Mouse (Mus musculus) activated CD4-positive, CD25-positive, alpha-beta regulatory T cell, adult 4 months (primary cell): ENCODE measurements around the gene Exoc3l. TPM values are rescaled to one million over a fixed set of nuclear protein-coding genes. Genes with fewer than 3 reads are reported as not detected.

Experiments used
- ATAC-seq: one replicate; pipeline ENCODE4 v1.8.0; 2017
- polyA plus RNA-seq, 2 experiments: library from polyadenylated mRNA; unstranded; fragments of 100-300 nt; shearing (Covaris generic); gene quantifications; one replicate each; pipeline ENCODE4 v1.2.1; 2017

Gene Exoc3l
- 1 to 10 TPM in 1 of 2 experiments, under 1 TPM in 1; 0.54 to 2.0 TPM for polyA plus RNA-seq

DNA sequence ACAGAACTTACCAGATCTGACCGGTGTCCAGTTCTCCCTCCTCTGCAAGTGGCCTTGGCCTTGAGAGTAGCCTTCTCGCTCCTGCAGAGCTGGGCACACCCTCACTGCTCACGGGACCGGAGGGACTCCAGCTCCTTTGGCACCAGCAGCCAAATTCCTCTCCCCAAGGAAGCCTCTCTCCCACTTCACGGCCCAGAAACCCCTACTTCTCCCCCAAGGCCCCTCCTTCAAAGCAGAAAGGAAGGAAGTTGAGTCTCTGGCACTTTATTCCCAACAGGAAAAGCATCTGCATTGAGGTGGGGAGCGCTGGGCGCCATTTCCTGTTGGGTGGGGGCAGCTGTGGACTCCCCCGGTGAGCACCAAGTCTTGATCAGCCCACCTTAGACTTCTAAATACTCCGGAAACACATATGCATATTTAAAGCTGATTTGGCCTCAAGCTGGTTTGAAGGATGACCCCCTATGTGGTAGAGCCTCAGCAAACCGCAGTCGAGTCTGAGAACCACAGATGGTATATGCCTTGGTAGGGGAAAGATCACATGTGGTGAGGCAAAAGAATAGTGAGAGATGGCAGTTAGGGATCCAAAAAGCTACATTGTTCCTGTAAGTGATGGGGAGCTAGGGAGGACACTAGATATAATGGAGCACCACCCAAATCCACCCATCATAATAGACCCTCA lies at the start of gene Exoc3l:
TSS of gene Exoc3l (minus strand) at position 207 of the 679 bp plus-strand sequence.
- no peak for ATAC-seq

DNA sequence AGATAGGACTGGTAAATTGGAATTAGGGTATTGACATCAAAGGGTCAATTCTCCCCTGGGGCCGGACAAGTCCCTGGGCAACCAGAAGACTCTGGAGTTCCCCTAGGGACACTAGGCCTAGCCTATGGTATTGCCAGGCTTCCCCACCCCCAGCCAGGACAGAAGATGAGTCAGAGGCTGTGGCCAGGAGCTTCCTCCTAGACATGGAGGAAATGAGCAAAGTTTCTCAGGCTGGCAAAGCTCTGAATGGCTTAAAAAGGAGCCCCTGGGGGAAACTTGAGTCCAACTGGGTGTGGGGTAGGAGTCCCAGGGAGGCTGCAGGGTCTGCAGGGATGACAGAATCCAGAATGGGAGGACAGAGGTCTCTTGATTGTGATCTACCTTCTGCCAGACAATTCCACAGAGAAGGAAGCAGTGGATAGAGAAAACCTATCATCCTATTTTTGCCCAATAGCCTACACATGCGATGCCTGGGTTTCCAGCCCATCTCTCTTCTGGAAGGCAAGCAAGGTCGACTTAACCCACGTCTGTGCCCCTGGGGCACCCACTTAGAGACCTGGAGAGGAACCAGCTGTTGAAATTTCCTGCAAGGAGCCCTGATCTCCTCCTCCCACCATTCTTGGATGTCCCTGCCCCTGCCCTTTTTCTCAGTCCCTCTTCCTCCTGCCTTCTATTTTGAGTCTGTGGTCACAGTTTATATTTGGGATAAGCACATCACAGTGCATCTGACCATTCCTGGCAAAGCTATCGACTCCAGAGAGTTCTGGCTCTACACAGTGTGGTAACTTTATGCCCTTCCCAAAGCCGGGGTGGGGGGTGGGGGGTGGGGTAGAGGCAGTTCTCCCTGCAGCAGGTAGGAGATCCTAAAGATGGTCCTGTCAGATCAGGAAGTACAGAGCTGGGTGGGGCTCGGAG lies 49.4 kb upstream of the Exoc3l start:
- ATAC-seq = no peak

DNA sequence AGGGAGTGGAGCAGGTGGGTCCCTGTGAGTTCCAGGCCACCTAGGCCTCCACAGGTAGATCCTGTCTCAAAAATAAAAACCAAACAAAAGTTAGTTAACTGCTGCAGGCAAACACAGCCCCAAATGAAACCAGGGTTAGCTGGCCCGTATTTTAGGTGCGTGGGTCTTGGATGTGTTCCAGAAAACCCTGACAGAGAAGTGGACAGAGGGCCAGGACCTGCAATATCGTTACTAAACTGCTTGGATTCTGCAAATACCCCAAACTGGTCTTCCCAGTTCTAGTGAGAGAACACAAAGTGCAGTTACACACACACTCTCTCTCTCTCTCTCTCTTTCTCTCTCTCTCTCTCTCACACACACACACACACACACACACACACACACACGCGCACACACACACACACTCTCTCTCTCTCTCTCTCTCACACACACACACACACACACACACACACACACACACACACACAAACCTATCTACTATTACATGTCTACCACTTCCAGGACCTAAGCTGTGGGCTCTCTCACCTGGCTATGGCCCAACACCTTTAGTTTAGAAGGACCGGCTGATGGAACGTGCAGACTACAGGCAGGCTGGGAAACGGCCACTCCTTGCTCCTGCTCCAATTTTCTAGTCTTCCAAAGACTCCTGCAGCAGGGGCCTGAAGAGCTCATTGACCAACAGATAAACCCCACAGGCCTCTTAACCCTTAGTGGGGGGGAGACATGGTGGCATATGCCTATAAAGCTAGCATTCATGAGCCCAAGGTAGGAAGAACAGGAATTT lies 48.1 kb upstream of the Exoc3l start:
- no peak for ATAC-seq

DNA sequence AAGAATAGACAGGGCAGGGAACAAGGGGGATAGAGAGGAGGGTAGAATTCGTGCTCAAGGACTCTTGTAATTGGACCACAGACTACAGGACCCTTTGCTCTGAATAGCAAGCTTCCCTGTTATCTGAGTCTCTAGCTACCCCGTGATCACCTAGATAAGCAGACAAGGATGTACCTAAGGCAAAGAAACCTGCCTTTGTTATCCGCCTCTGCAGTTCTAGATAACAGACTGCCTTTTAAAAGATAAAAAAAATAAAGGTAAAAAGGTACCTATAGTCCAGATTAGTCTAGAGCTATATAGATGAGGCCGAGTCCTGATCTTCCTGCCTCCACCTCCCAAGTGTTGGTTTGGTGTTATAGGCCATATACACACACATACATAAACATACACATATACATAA lies 46.9 kb upstream of the Exoc3l start:
- ATAC-seq = no peak

DNA sequence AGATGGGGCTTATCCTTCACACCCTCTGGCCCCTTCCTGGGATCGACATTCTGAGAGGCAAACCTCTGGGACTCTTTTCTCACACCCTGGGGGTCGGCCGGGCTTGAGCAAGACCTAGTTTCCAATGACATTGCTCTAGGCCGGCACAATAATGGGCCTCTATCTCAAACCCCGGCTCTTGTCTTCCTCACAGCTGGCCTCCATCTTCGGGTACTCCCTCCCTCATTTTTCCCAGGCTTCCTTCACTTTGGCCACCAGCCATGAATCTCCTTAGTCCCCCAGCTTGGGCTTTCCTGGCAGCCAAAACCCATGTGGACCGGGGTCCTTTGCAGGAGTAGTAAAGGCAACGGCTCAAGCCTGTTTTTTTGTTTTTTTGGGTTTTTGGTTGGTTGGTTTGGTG lies 45.5 kb upstream of the Exoc3l start:
- ATAC-seq = no peak

DNA sequence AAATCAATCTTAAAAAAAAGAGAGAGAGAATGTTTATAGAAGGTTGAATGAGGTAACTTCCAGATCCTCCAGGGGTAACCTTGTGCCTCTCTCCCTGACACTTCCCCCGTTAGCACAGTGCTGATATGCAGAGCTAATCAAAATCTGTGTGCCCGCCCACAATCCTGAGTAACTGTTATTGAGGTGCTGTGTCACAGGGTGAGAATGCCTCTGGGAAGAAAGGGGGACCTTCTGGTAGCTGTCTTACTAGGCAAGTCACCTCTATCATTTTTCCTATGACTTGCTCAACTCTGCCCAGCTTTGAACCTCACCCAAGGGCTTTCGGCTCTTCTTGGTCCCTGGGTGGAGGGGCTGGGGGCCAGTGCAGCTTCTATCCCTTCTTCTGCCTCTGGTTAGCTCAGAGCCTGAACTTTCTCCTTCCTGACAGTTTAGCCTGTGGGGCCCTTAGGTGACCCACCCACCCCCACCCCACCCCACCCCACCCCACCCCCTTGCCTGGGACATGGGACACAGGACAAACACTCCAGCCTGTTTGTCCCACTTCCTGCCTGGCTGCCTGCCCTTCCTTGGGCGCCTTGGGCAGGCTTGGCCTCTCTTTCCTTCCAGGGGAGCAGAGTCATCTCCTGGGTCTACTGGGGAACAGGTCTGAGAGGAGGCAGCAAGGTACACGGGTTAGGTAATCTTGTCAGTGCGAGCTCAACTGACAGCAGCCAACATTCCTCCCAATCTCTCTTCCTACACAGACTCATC lies 44.2 kb upstream of the Exoc3l start:
- no peak for ATAC-seq

DNA sequence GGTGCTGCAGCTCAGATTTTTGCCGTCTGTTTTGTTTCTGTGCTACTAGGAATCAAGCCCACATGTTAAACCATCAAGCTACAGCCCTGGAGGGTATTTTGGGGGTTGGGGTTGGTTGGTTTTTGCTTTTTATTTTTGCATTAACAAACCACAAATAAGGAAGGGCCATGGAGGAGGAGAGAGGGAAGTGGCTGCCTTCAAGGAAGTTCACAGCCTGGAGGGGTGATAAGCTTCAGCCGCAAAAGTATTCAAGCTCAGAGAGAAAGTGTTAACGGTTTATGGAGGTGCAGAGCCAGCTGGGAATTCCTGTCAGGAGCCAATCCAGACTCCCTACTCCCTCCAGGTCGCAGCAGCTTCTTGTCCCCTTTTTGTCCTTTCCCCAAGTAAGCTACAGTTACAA lies 43.1 kb upstream of the Exoc3l start:
- no peak for ATAC-seq

DNA sequence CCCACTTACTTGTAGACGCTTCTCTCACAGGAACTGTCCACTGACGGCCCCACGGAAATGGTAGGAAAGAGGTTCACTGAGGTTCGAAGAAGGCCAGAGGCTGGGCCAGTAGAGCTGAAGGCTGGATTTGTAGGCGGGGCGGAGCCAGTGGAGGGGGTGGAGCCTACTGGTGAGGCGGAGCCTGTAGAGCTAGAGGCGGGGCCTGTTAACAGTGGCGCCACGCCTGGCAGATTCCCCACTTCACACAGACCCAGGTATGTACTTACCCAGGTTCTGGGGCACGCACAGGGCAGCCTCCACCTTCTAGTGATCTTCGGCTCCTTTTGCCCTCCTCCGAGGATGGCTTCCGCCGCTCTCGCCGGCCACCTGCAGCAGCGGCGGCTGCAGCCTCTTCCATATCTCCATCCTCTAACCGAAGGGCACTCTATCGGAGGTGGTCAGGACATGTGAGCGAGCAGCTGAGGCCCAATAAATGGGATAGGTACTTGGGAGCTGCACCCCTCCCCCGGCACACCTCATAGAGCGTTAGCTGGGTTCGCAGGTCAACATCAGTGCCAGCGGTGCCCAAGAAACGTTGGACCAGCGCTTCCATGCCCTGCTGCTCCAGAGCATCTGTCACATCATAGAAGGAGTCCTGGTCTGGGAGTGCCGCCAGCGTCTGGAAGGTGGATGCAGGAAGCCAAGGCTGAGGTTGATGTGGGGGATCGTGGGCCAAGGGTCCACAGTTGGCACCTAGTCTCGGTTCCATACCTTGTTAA lies 40.7 kb upstream of the Exoc3l start:
- ATAC-seq = no peak

DNA sequence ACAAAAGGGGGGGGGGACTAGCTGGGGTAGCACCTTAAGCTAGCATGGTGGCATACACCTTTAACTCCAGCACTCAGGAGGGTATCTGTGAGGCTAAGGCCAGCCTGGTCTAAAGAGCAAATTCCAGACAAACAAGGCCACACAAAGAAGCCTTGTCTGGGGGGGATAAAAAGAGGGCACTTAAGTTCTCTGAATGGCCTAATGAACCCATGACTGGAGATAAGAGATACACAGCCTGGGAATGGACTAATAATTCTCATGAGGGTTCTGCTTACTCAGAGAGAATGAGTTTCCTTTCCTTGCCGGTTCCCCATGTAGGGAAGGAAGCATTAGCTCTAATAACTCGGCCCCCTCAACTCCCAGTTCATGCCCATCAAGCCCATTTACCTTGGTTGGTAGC lies 36.6 kb upstream of the Exoc3l start:
- no peak for ATAC-seq

DNA sequence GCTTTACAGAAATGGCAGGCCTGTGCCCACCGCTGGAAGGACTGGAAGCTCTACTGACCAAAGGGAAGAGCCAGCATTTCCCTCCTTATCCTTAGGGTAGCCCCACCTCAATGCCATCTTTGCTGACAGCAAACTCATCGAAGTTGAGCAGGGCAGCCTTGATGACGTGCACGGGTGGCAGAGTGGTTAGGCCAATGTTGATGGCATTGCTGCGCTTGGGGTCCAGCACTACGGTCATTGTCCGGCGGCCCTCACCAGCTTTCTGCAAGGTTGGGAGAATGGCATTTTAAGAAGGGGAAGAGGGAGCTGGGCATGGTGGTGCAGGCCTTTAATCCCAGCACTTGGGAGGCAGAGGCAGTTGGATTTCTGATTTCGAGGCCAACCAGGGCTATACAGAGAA lies 36.0 kb upstream of the Exoc3l start:
- no peak for ATAC-seq

DNA sequence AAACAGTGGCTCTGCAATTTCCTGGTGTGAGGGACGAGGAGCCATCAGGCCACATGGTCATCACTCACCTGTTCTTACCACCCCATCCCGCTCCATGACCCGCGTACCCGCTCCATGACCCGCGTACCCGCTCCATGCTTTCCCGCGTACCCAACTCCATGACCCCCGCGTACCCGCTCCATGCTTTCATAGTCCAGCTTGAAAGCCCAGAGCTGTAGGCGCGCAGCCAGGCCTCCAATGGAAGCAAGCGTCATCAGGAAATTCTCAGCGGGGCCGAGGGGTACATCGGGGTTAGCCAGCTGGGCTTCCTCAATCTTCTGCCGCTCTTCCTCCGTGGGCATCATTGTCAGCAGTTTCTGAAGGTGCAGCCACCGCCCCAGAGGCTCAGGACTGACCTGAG lies 35.6 kb upstream of the Exoc3l start:
- ATAC-seq = no peak

DNA sequence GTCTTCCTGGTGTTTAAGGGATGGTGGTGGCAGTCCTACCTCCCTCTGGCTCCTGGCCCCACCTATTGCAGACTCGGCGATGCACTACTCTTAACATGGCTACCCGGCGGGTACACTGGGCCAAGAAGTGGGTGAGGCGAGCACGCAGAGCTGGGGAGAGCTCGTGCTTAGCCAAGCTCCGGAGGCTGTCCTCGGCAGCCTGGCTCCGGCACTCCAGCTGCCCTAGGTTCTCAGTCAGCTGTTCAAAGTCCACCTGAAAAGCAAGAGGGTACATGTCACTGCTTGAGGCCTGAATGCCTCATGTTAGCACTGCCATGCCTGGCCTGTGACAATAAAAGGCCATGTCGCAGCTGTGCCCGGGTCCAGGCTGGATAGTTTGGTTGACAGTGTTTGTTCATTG lies 34.4 kb upstream of the Exoc3l start:
- ATAC-seq = no peak

DNA sequence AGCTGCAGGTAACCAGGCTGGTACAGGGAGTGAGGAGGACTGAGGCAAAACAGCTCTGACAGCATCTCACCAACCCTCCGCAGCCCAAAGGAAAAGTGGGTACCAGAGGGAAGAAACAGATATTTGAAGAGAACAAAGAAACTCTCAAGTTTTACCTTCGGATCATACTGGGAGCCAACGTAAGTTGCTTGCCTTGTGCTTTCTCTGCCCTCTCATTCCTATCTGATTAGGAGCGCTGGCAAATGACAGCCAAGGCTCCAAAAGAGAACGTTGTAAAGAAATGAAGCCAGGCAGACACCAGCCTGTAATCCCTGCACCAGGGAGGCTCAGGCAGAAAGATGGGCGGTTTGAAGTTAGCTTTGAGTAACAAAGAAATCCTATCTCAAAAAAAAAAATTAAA lies 31.1 kb upstream of the Exoc3l start:
- ATAC-seq = no peak

DNA sequence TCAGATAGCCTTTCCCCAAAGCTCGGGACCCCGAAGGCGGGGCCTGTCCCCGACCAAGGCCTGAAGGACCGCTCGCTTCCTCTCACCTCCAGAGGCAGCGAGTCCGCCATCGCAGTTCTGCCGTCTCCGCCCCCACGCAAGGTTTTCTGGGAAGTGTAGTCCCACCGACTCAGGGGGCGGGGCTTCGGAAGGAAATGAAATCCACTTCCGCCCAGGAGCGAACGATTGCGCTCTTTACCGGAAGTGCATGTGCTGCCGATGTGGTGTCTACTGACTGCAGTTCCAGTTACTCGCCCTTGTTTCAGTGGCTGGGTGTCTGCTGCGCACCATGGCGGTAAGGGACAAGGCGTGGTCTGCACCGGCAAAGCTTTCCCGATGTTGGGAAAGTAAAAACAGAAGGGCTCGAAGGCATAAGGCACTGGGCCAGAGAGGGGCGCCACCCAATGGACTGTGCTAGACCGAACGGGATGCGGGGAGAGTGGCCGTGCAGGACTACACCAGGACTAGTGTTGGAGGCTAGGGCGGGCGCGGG lies 30.3 kb upstream of the Exoc3l start, which contains the start of the genes Lrrc29 and Tmem208:
TSS of gene Lrrc29 (minus strand) at position 138 of the 532 bp plus-strand sequence.
TSS of gene Tmem208 (plus strand) at position 214 of the 532 bp plus-strand sequence.
- ATAC-seq = peak; percentile 95

DNA sequence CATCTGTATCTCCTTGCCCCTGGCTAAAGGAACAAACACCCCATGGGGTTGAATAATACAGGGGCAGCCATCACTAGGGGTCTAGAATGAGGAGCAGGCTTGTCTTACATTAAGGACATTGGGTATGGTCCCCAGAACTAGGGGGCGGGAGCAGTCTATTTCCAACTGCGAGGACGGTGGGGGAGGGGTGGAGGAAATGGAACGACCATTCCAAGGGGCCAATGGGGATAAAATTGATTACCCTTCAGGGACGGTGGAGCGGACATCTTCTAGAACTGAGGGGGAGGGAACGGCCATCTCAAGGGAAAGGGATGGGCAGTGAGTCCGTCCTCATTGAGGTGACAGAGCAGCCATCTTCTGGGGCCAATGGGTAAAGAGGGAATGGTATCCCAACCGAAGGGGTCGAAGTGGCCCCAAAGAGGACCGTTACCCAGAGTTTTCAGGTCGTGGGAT lies 29.8 kb upstream of the Exoc3l start:
- no peak for ATAC-seq

DNA sequence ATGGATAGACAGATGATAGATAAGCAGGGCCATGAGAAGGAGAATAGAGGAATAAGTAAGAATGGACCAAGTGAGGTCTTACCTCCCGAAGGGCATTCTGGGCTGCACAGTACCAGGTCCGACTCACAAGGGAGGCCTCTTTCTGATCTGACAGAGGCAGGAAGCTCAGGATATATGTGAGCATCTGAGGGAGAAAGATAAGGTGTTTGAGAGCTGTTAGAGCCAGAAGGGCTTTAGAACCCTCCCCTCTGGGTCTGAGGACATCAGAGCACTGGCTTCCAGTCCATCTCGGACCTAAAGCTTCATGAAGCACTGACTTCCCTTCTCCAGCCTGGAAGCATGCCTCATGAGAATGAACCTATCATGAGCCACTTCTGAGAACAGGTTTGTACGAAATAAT lies 27.3 kb upstream of the Exoc3l start:
- no peak for ATAC-seq

DNA sequence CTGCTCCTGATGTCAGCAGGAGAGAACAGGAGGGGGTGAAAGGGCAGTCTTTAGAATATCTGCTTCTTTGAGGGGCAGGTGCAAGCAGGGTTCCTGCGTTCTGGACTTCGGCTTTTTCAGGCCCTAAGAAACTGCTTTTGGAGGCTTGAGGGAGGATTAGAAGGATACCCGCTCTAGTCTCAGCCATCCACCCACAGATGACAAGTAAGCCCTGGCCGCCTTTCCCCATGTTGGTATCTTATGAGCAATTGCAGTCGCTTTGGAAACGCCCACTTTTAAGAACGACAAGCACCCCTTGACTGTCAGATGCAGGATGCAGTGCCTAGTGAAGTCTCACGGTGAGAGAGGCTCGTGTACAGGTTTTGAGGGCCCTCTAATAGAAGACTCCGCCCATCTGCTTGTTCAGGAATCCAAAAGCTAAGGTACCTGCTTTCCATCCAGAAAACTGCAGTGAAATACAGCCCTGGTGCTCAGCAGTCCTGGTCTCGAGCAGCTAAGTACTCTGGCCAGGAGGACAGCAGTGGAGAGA lies 22.8 kb upstream of the Exoc3l start:
- ATAC-seq = no peak

DNA sequence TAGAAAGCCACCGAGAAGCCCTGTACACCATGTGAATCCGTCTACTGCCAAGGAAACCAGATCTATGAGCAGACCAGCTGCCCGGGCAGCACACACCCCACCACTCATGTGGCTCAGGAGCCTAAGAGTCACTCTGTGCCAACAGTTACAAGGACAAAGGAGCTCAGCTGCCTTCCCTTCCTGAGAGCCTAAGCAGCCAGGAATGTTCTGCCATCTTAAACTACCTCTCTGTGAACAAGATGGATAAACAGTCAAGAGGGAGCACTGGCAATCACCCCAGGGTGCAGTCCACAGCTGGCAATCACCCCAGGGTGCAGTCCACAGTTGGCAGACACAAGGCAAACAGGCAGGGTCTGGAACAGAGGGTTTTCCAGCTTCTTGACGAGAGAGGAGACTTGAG lies 22.0 kb upstream of the Exoc3l start:
- ATAC-seq = no peak

DNA sequence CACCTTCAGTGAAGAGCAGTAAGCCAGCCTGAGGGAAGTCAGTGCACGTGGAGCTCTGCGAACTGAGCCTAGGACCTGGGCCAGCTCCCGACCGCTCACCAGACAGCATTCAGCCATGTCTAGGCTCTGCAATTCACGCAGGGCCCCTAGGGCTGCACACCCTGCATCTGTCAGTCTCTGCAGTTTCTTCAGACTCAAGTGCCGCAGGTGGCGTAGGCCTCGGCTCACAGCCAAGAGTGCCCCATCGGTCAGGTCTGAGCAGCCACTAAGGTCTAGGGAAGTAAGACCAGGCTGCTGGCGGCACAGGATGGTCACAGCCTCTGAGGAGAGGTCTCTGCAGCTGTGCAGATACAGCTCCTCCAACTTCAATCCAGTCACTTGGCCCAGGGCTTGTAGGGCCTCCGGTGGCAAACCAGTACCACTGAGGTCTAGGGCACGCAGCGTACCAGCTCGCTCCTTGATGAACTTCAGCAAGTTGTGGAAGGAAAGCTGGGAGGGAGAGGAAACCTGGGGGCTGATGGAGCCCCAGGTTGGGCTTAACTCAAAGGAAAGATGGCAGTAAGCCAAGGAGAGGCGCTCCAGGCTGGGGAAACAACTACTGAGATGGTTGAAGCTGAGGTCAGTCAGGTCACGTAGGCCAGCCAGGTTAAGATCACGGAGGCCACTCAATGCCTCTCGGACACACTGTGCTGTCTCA lies 19.3 kb upstream of the Exoc3l start:
- no peak for ATAC-seq
